In genomic region chr6:120822937-120823614, GRCm38 (mm10) we compare ENCODE assay signal across 8 mouse cellular contexts. TPM values are rescaled to one million over a fixed set of nuclear protein-coding genes. Genes with fewer than 3 reads are reported as not detected.
A peak's percentile ranks its signal among the peaks of the same experiment; 100 is the strongest.
DNase-seq lines count a peak whose midpoint lies in the region; ATAC-seq and TF ChIP-seq lines count a peak whose summit lies in the region.

No protein-coding gene starts in this region.

- H3K4me3 ChIP-seq in G1E (ENCODE audit: low read depth, low read length) = peak overlapping the region; percentile 100; the same call in 1 of the 2 replicates

- ATAC-seq in G1E (ENCODE audit: extremely low read depth, insufficient number of reproducible peaks, low FRiP score, poor library complexity, severe bottlenecking) = no peak
- peak; percentile 56 for ATAC-seq in erythroid progenitor cell, adult 5-6 weeks (replicated peaks; ENCODE audit: low FRiP score, poor library complexity, severe bottlenecking)
- 0 out of 2 replicates have a peak, but pooled peaks have one; percentile 31 for ATAC-seq in megakaryocyte-erythroid progenitor cell, adult 5-6 weeks (replicated peaks; ENCODE audit: low FRiP score, low TSS enrichment, poor library complexity, severe bottlenecking)

- peaks cover 45% of the 10 kb centered on the region for H3K4me1 ChIP-seq in G1E (ENCODE audit: insufficient read depth, low read depth, low read length)

- TF ChIP-seq CTCF in G1E (IDR thresholded peaks at IDR 0.05; ENCODE audit: low read depth, low read length) = no peak

- DNase-seq in cerebellum, adult 18-20 months = peak; percentile 42 to 57
- no peak for DNase-seq in cerebellum, adult 11 months
- DNase-seq in G1E (ENCODE audit: low spot score) = no peak
- peak; percentile 52 for DNase-seq in kidney, adult 9 months
- no peak for DNase-seq in layer of hippocampus, postnatal 36 days
- no peak for DNase-seq in spleen, adult 12 weeks (ENCODE audit: low spot score)

- peaks cover 20% of the 10 kb centered on the region for H3K36me3 ChIP-seq in G1E (replicated peaks)

- H3K9me3 ChIP-seq in G1E (replicated peaks) = no peaks in the 10 kb centered on the region

- no peaks in the 10 kb centered on the region for H3K27me3 ChIP-seq in G1E (ENCODE audit: insufficient read depth, low read length)

RNA-seq across cellular contexts. Expression of gene Atp6v1e1, which starts 0.5 kb away (rescaled TPM):
- total RNA-seq in G1E (2014; fragmentation: Nextera tagmentation) = 113 and 124 TPM in 2 replicates
- 233 and 247 TPM in 2 replicates for total RNA-seq in G1E (2017)
- polyA plus RNA-seq in G1E (2012) = 50.0 and 51.0 TPM in 2 replicates
- total RNA-seq in erythroid progenitor cell, adult 5-6 weeks (2015; ENCODE audit: low replicate concordance) = 87.2 and 135 TPM in 2 replicates
- total RNA-seq in erythroid progenitor cell, adult 5-6 weeks (2017; ENCODE audit: low replicate concordance) = 109 and 163 TPM in 2 replicates
- 73.8 and 94.9 TPM in 2 replicates for total RNA-seq in megakaryocyte-erythroid progenitor cell, adult 5-6 weeks (2014; fragmentation: Nextera tagmentation)
- total RNA-seq in megakaryocyte-erythroid progenitor cell, adult 5-6 weeks (2017) = 87.9 and 98.2 TPM in 2 replicates
- 100 to 1,000 TPM; 455 to 500 TPM for total RNA-seq in layer of hippocampus, postnatal 36 days (2021)

RNA-seq across cellular contexts. Expression of gene Bcl2l13, which starts 12.9 kb away (rescaled TPM):
- total RNA-seq in G1E (2014; fragmentation: Nextera tagmentation) (85.0 and 85.7 TPM in 2 replicates), G1E (2017) (31.0 and 37.0 TPM in 2 replicates)
- 450 and 524 TPM in 2 replicates for polyA plus RNA-seq in G1E (2012)
- 41.8 and 60.8 TPM in 2 replicates for total RNA-seq in erythroid progenitor cell, adult 5-6 weeks (2015; ENCODE audit: low replicate concordance)
- 36.0 and 47.5 TPM in 2 replicates for total RNA-seq in erythroid progenitor cell, adult 5-6 weeks (2017; ENCODE audit: low replicate concordance)
- 41.4 and 52.2 TPM in 2 replicates for total RNA-seq in megakaryocyte-erythroid progenitor cell, adult 5-6 weeks (2014; fragmentation: Nextera tagmentation)
- 28.8 and 42.0 TPM in 2 replicates for total RNA-seq in megakaryocyte-erythroid progenitor cell, adult 5-6 weeks (2017)
- 10 to 100 TPM; 36.7 to 38.2 TPM for total RNA-seq in layer of hippocampus, postnatal 36 days (2021)

RNA-seq across cellular contexts. Expression of gene Slc25a18, which starts 49.7 kb away (rescaled TPM):
- total RNA-seq in G1E (2014; fragmentation: Nextera tagmentation) = not detected in 2 replicates
- 0.05 and 0.12 TPM in 2 replicates for total RNA-seq in G1E (2017)
- polyA plus RNA-seq in G1E (2012) = 0.06 TPM in 1 of 2 replicates, not detected in the other
- total RNA-seq in erythroid progenitor cell, adult 5-6 weeks (2015; ENCODE audit: low replicate concordance) = not detected in 2 replicates
- not detected in 2 replicates for total RNA-seq in erythroid progenitor cell, adult 5-6 weeks (2017; ENCODE audit: low replicate concordance)
- not detected in 2 replicates for total RNA-seq in megakaryocyte-erythroid progenitor cell, adult 5-6 weeks (2014; fragmentation: Nextera tagmentation)
- total RNA-seq in megakaryocyte-erythroid progenitor cell, adult 5-6 weeks (2017) = not detected in 2 replicates
- 10 to 100 TPM; 56.7 to 57.9 TPM for total RNA-seq in layer of hippocampus, postnatal 36 days (2021)

Comparison
In these comparisons a context has a peak if more than half of its experiments do, and no peak if none do; other contexts are left out.
1. DNase-seq: peak in cerebellum, adult 18-20 months (2 of 2) and kidney, adult 9 months (single experiment); none in cerebellum, adult 11 months (single experiment), G1E (single experiment), layer of hippocampus, postnatal 36 days (0 of 2) and spleen, adult 12 weeks (single experiment).
2. RNA of gene Slc25a18, which starts 49.7 kb away (total RNA-seq): 56.7 to 57.9 TPM in layer of hippocampus, postnatal 36 days; 0.05 to 0.12 TPM in G1E, not detected in erythroid progenitor cell, adult 5-6 weeks and not detected in megakaryocyte-erythroid progenitor cell, adult 5-6 weeks; every median in the first group is over 10 times any median in the second.